Mouse (Mus musculus) myocyte (in vitro differentiated cells): ENCODE results near the gene Nelfb. TPM values are rescaled to one million over a fixed set of nuclear protein-coding genes. Genes with fewer than 3 reads are reported as not detected.
"Not testable (repeated sequence)": the region's sequence is repeated elsewhere in the genome, so short reads cannot be mapped to it uniquely, and the experiment has no call there.

Experiments
- H3K27me3 ChIP-seq: one replicate; pipeline ENCODE4 v1.6.1; 2011; ENCODE audit not compliant: control insufficient read depth, insufficient read depth, insufficient read length
- H3K36me3 ChIP-seq: one replicate; pipeline ENCODE4 v1.6.1; 2011; ENCODE audit not compliant: control insufficient read depth, insufficient read depth
- H3K4me2 ChIP-seq: one replicate; pipeline ENCODE4 v1.6.1; 2011; ENCODE audit warnings: low read depth, control low read depth
- H3K4me3 ChIP-seq: one replicate; pipeline ENCODE4 v1.5.1; 2011; ENCODE audit warnings: mild to moderate bottlenecking, control low read depth, moderate library complexity
- H3K79me2 ChIP-seq: one replicate; pipeline ENCODE4 v1.6.1; 2011; ENCODE audit not compliant: control insufficient read depth, insufficient read depth
- H3ac ChIP-seq: one replicate; pipeline ENCODE4 v1.6.1; 2011; ENCODE audit not compliant: control insufficient read depth, insufficient read length
- CEBPB ChIP-seq: IDR thresholded peaks from 2 replicates; pipeline ENCODE4 v1.6.1; 2011; ENCODE audit warnings: mild to moderate bottlenecking, moderate library complexity; ENCODE audit not compliant: poor library complexity, insufficient read depth, severe bottlenecking
- E2F4 ChIP-seq: IDR thresholded peaks from one replicate; pipeline ENCODE4 v1.6.1; 2011; ENCODE audit warnings: mild to moderate bottlenecking, control low read depth, moderate library complexity; ENCODE audit not compliant: insufficient read depth
- MAX ChIP-seq: IDR thresholded peaks from one replicate; pipeline ENCODE4 v1.6.1; 2011; ENCODE audit warnings: low read depth, mild to moderate bottlenecking, control low read depth
- MYOD1 ChIP-seq, 3 experiments: IDR thresholded peaks; one replicate each; pipeline ENCODE4 v1.6.1; 2011; ENCODE audit warnings: control low read depth in 2 of 3, low read depth in 2 of 3, mild to moderate bottlenecking in 2 of 3, moderate library complexity in 1 of 3; ENCODE audit not compliant: insufficient read length in 2 of 3, control insufficient read depth in 1 of 3
- MYOG ChIP-seq, 3 experiments: IDR thresholded peaks; one replicate each; pipeline ENCODE4 v1.6.1; 2011; ENCODE audit warnings: control low read depth in 2 of 3, low read depth in 2 of 3, mild to moderate bottlenecking in 2 of 3; ENCODE audit not compliant: insufficient read length in 2 of 3, control insufficient read depth in 1 of 3, insufficient read depth in 1 of 3
- POLR2A ChIP-seq: IDR thresholded peaks from one replicate; pipeline ENCODE4 v1.6.1; 2011; ENCODE audit warnings: low read depth, mild to moderate bottlenecking, control low read depth, moderate library complexity; ENCODE audit not compliant: insufficient read length
- POLR2AphosphoS2 ChIP-seq: IDR thresholded peaks from one replicate; pipeline ENCODE4 v1.6.1; 2011; ENCODE audit warnings: low read depth, control low read depth; ENCODE audit not compliant: insufficient read length
- REST ChIP-seq: IDR thresholded peaks from one replicate; pipeline ENCODE4 v1.6.1; 2011; ENCODE audit warnings: mild to moderate bottlenecking, control low read depth, moderate library complexity; ENCODE audit not compliant: insufficient read depth, insufficient read length
- SRF ChIP-seq: IDR thresholded peaks from one replicate; pipeline ENCODE4 v1.6.1; 2011; ENCODE audit warnings: low read depth; ENCODE audit not compliant: control insufficient read depth, insufficient read length
- TCF12 ChIP-seq: IDR thresholded peaks from one replicate; pipeline ENCODE4 v1.6.1; 2011; ENCODE audit warnings: mild to moderate bottlenecking, control low read depth; ENCODE audit not compliant: poor library complexity, insufficient read depth, severe bottlenecking
- TCF3 ChIP-seq: IDR thresholded peaks from one replicate; pipeline ENCODE4 v1.6.1; 2011; ENCODE audit warnings: low read depth, control low read depth; ENCODE audit not compliant: insufficient read length
- USF1 ChIP-seq: IDR thresholded peaks from one replicate; pipeline ENCODE4 v1.6.1; 2011; ENCODE audit warnings: low read depth, mild to moderate bottlenecking, control low read depth, moderate library complexity
- polyA plus RNA-seq: library from polyadenylated mRNA; unstranded; fragments of >200 nt; fragmentation: generic; extraction: Trizol; gene quantifications from one replicate; pipeline ENCODE4 v1.2.1, GENCODE M21; 2012; ENCODE audit warnings: missing spikeins

Gene Nelfb
- 55.8 TPM for polyA plus RNA-seq

- peaks cover 5% of the 10 kb centered on the region for H3K36me3 ChIP-seq
- H3K79me2 ChIP-seq, result peaks cover 34% of the 10 kb centered on the region
- peak within 1 kb of the TSS; percentile 96 for H3K4me3 ChIP-seq
- H3K4me2 ChIP-seq, result peak within 1 kb of the TSS; percentile 96
- no peaks in the 10 kb centered on the region for H3K27me3 ChIP-seq
- TF ChIP-seq MAX (no peak), REST (no peak), E2F4 (no peak), CEBPB (no peak), MYOD1 (IDR thresholded peaks at IDR 0.05; ENCODE audit: control insufficient read depth in 1 of 3, insufficient read length in 2 of 3, low read depth in 2 of 3) (peak in 1 of 3 experiments; percentile 27), POLR2A (peak; percentile 90), SRF (no peak), MYOG (IDR thresholded peaks at IDR 0.05; ENCODE audit: control insufficient read depth in 1 of 3, insufficient read depth in 1 of 3, insufficient read length in 2 of 3, low read depth in 2 of 3) (peak in 1 of 3 experiments; percentile 47), USF1 (no peak), TCF3 (no peak), TCF12 (no peak), POLR2AphosphoS2 (peak; percentile 87)
- peak within 1 kb of the TSS; percentile 41 for H3ac ChIP-seq
Observed at GRCm38 (mm10) chr2:25211121-25211670, at the start of gene Nelfb. Gene Nelfb (minus strand): TSS chr2:25211489.

- H3K4me3 ChIP-seq, result no peak overlapping the region
- no peaks in the 10 kb centered on the region for H3K27me3 ChIP-seq
- H3K36me3 ChIP-seq, result no peaks in the 10 kb centered on the region
- H3K4me2 ChIP-seq, result no peak overlapping the region
- TF ChIP-seq TCF12, result no peak
- TF ChIP-seq MYOG (IDR thresholded peaks at IDR 0.05; ENCODE audit: control insufficient read depth in 1 of 3, insufficient read depth in 1 of 3, insufficient read length in 2 of 3, low read depth in 2 of 3), result no peak
- TF ChIP-seq E2F4, result no peak
- TF ChIP-seq POLR2A, result no peak
- TF ChIP-seq POLR2AphosphoS2, result no peak
- no peak for TF ChIP-seq CEBPB
- TF ChIP-seq TCF3, result no peak
- no peak for TF ChIP-seq USF1
- TF ChIP-seq MAX, result no peak
- no peak for TF ChIP-seq SRF
- no peak for TF ChIP-seq REST
- TF ChIP-seq MYOD1 (IDR thresholded peaks at IDR 0.05; ENCODE audit: control insufficient read depth in 1 of 3, insufficient read length in 2 of 3, low read depth in 2 of 3), result no peak
- peaks cover 20% of the 10 kb centered on the region for H3K79me2 ChIP-seq
- no peak overlapping the region for H3ac ChIP-seq
Observed at GRCm38 (mm10) chr2:25258887-25259286, 47.6 kb upstream of the Nelfb start.

- peaks cover 20% of the 10 kb centered on the region for H3K79me2 ChIP-seq
- H3K4me2 ChIP-seq, H3K36me3 ChIP-seq, H3ac ChIP-seq, H3K4me3 ChIP-seq, H3K27me3 ChIP-seq: not testable (repeated sequence)
Observed at GRCm38 (mm10) chr2:25257250-25257649, 46.0 kb upstream of the Nelfb start.

GRCm38 (mm10) chr2:25256443-25257109, 45.3 kb upstream of the Nelfb start:
- H3K36me3 ChIP-seq, H3K27me3 ChIP-seq: not testable (repeated sequence)
- Histone ChIP-seq H3K4me3 (peak overlapping the region; percentile 96), H3K4me2 (peak overlapping the region; percentile 93), H3K79me2 (peaks cover 20% of the 10 kb centered on the region), H3ac (peak overlapping the region; percentile 73)

- Histone ChIP-seq H3K79me2 (peaks cover 20% of the 10 kb centered on the region), H3K4me2 (peak within 1 kb of the TSS; percentile 95), H3K4me3 (peak within 1 kb of the TSS; percentile 96), H3K27me3 (no peaks in the 10 kb centered on the region), H3K36me3 (peaks cover 6% of the 10 kb centered on the region), H3ac (peak within 1 kb of the TSS; percentile 73)
- TF ChIP-seq POLR2A (peak; percentile 71), TCF3 (no peak), POLR2AphosphoS2 (peak; percentile 72), MYOG (IDR thresholded peaks at IDR 0.05; ENCODE audit: control insufficient read depth in 1 of 3, insufficient read depth in 1 of 3, insufficient read length in 2 of 3, low read depth in 2 of 3) (peak in 1 of 3 experiments; percentile 47), MYOD1 (IDR thresholded peaks at IDR 0.05; ENCODE audit: control insufficient read depth in 1 of 3, insufficient read length in 2 of 3, low read depth in 2 of 3) (peak in 2 of 3 experiments; percentile 3 to 45), SRF (peak; percentile 75), TCF12 (no peak)
Observed at GRCm38 (mm10) chr2:25255284-25255779, 44.0 kb upstream of the Nelfb start, which contains the start of gene Tmem203. Gene Tmem203 (plus strand): TSS chr2:25255439.
